Mouse (Mus musculus): ENCODE results near the gene Tgfb1i1. TPM values are rescaled to one million over a fixed set of nuclear protein-coding genes. Genes with fewer than 3 reads are reported as not detected.
A peak's percentile ranks its signal among the peaks of the same experiment; 100 is the strongest.

Tgfb1i1 gene
- polyA plus RNA-seq, 1 experiment from 2014 or later: 11.9 TPM

DNA sequence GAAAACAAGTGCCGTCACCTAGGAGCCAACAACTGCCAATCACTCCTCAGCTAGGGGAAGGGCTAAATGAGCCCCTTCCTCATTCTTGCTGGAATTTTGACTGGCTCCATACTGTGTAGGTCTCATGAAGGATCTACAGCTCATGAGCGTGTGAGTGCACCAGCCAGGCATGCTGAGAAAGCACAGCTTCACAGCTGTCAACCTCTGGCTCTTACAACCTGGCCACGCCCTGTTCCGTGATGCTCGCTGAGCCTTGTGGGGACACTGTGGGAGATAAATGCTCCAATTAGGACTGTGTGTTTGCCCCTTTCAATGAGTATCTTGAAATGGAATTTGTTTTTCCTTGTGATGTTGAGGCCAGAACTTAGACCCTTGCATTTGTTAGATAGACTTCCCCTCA, 3.4 kb downstream of the Tgfb1i1 start:
- ATAC-seq (ENCODE audit: low read depth): no peak
- Histone ChIP-seq H3K4me3 (ENCODE audit: low read depth, low read length) (no peak overlapping the region), H3K4me2 (ENCODE audit: low read depth, low read length) (no peak overlapping the region), H3K27me3 (ENCODE audit: control insufficient read depth, insufficient read depth, low read depth, low read length) (peaks cover 21% of the 10 kb centered on the region), H3K4me1 (ENCODE audit: control insufficient read depth, low read depth, low read length) (peaks cover 21% of the 10 kb centered on the region), H3K27ac (ENCODE audit: low read length) (no peak overlapping the region), H3K9me3 (replicated peaks; ENCODE audit: control insufficient read depth, low read length) (no peaks in the 10 kb centered on the region), H3K9ac (ENCODE audit: low read depth, low read length) (no peak overlapping the region), H3K36me3 (ENCODE audit: control insufficient read depth, insufficient read depth) (no peaks in the 10 kb centered on the region)
- WGBS (ENCODE audit: insufficient replicate concordance): 65% methylated on average over 5 of the region's 5 CpGs

- 50% methylated on average over 12 of the region's 12 CpGs for WGBS (ENCODE audit: insufficient replicate concordance)
- Histone ChIP-seq H3K9ac (ENCODE audit: low read depth, low read length) (no peak overlapping the region), H3K4me2 (ENCODE audit: low read depth, low read length) (no peak overlapping the region), H3K27ac (ENCODE audit: low read length) (no peak overlapping the region), H3K9me3 (replicated peaks; ENCODE audit: control insufficient read depth, low read length) (no peaks in the 10 kb centered on the region), H3K36me3 (ENCODE audit: control insufficient read depth, insufficient read depth) (no peaks in the 10 kb centered on the region), H3K4me3 (ENCODE audit: low read depth, low read length) (no peak overlapping the region), H3K27me3 (ENCODE audit: control insufficient read depth, insufficient read depth, low read depth, low read length) (peaks cover 21% of the 10 kb centered on the region), H3K4me1 (ENCODE audit: control insufficient read depth, low read depth, low read length) (peaks cover 14% of the 10 kb centered on the region)
- no peak for ATAC-seq (ENCODE audit: low read depth)
These were observed 5.3 kb downstream of the Tgfb1i1 start for GRCm38 (mm10) chr7:128251946-128252345.

DNA sequence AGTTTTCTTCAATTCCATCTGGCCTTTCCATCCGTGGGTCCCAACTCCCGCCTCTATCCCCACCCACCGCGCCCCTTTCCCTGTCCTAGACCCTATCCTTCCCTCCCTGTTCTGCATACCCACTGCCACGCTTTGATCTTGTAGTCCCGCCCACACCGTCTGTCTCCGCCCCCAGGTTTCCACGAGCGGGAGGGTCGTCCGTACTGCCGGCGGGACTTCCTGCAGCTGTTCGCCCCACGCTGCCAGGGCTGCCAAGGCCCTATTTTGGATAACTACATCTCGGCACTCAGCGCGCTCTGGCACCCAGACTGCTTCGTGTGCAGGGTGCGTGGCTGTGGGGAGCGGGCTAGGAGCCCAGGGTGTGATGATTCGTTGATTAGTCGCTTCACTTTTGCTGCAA, 6.0 kb downstream of the Tgfb1i1 start:
- H3K4me1 ChIP-seq (ENCODE audit: control insufficient read depth, low read depth, low read length): peaks cover 8% of the 10 kb centered on the region
- no peak for ATAC-seq (ENCODE audit: low read depth)
- WGBS (ENCODE audit: insufficient replicate concordance): 26% methylated on average over 24 of the region's 24 CpGs

GRCm38 (mm10) chr7:128254978-128255377, 8.4 kb downstream of the Tgfb1i1 start:
- H3K4me3 ChIP-seq (ENCODE audit: low read depth, low read length): no peak overlapping the region
- no peak overlapping the region for H3K9ac ChIP-seq (ENCODE audit: low read depth, low read length)
- 52% methylated on average over 2 of the region's 2 CpGs for WGBS (ENCODE audit: insufficient replicate concordance)
- ATAC-seq (ENCODE audit: low read depth): no peak
- no peaks in the 10 kb centered on the region for H3K36me3 ChIP-seq (ENCODE audit: control insufficient read depth, insufficient read depth)
- H3K9me3 ChIP-seq (replicated peaks; ENCODE audit: control insufficient read depth, low read length): no peaks in the 10 kb centered on the region
- H3K4me1 ChIP-seq (ENCODE audit: control insufficient read depth, low read depth, low read length): peaks cover 4% of the 10 kb centered on the region
- no peak overlapping the region for H3K4me2 ChIP-seq (ENCODE audit: low read depth, low read length)
- H3K27me3 ChIP-seq (ENCODE audit: control insufficient read depth, insufficient read depth, low read depth, low read length): peaks cover 25% of the 10 kb centered on the region
- H3K27ac ChIP-seq (ENCODE audit: low read length): no peak overlapping the region

More for the DNA sequence above, 6.0 kb downstream of the Tgfb1i1 start:
- Histone ChIP-seq H3K27me3 (ENCODE audit: control insufficient read depth, insufficient read depth, low read depth, low read length) (peaks cover 17% of the 10 kb centered on the region), H3K27ac (ENCODE audit: low read length) (no peak overlapping the region), H3K36me3 (ENCODE audit: control insufficient read depth, insufficient read depth) (no peaks in the 10 kb centered on the region), H3K4me2 (ENCODE audit: low read depth, low read length) (0 out of 2 replicates have a peak overlapping the region, but pooled peaks have one; percentile 17), H3K9ac (ENCODE audit: low read depth, low read length) (no peak overlapping the region), H3K9me3 (replicated peaks; ENCODE audit: control insufficient read depth, low read length) (no peaks in the 10 kb centered on the region), H3K4me3 (ENCODE audit: low read depth, low read length) (no peak overlapping the region)

GRCm38 (mm10) chr7:128255757-128256156, 9.1 kb downstream of the Tgfb1i1 start:
- no peak overlapping the region for H3K27ac ChIP-seq (ENCODE audit: low read length)
- H3K4me3 ChIP-seq (ENCODE audit: low read depth, low read length): no peak overlapping the region
- no peaks in the 10 kb centered on the region for H3K9me3 ChIP-seq (replicated peaks; ENCODE audit: control insufficient read depth, low read length)
- WGBS (ENCODE audit: insufficient replicate concordance): 72% methylated on average over 5 of the region's 5 CpGs
- ATAC-seq (ENCODE audit: low read depth): no peak
- H3K4me2 ChIP-seq (ENCODE audit: low read depth, low read length): no peak overlapping the region
- H3K9ac ChIP-seq (ENCODE audit: low read depth, low read length): no peak overlapping the region
- no peaks in the 10 kb centered on the region; the same call in 1 of the 2 replicates for H3K4me1 ChIP-seq (ENCODE audit: control insufficient read depth, low read depth, low read length)
- H3K27me3 ChIP-seq (ENCODE audit: control insufficient read depth, insufficient read depth, low read depth, low read length): peaks cover 25% of the 10 kb centered on the region
- no peaks in the 10 kb centered on the region for H3K36me3 ChIP-seq (ENCODE audit: control insufficient read depth, insufficient read depth)

DNA sequence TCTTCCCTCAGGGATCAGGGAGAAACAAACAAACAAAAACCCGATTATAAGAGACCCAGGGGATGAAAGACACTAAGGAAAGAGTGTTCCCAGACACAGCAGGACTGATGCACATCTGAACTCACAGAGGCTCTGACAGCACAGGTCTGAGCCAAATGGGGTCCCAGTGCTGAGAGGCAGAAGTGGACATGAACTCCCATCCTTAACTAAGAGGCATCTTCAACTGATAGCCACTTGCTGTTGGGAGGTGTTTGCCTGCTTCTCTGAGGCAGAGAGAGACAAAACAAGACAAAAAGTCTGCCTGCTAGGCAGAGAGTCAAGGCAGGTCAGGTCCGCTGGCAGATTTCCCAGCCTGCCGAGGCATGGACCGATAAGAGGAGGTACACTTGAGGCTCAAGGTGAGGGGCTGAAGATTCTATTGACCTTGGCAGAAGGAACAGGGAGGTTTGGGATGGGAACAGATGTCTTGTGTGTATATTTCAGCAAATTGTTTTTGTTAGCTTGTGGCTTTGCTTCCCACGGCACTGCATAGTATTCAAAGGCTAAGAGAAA, 10.2 kb downstream of the Tgfb1i1 start:
- H3K27ac ChIP-seq (ENCODE audit: low read length): no peak overlapping the region
- no peak overlapping the region for H3K4me3 ChIP-seq (ENCODE audit: low read depth, low read length)
- no peak overlapping the region for H3K4me2 ChIP-seq (ENCODE audit: low read depth, low read length)
- no peak for ATAC-seq (ENCODE audit: low read depth)
- H3K27me3 ChIP-seq (ENCODE audit: control insufficient read depth, insufficient read depth, low read depth, low read length): peaks cover 21% of the 10 kb centered on the region
- H3K9ac ChIP-seq (ENCODE audit: low read depth, low read length): no peak overlapping the region
- H3K9me3 ChIP-seq (replicated peaks; ENCODE audit: control insufficient read depth, low read length): no peaks in the 10 kb centered on the region
- WGBS (ENCODE audit: insufficient replicate concordance): 52% methylated on average over 5 of the region's 5 CpGs
- no peaks in the 10 kb centered on the region for H3K36me3 ChIP-seq (ENCODE audit: control insufficient read depth, insufficient read depth)
- H3K4me1 ChIP-seq (ENCODE audit: control insufficient read depth, low read depth, low read length): no peaks in the 10 kb centered on the region; the same call in 1 of the 2 replicates

DNA sequence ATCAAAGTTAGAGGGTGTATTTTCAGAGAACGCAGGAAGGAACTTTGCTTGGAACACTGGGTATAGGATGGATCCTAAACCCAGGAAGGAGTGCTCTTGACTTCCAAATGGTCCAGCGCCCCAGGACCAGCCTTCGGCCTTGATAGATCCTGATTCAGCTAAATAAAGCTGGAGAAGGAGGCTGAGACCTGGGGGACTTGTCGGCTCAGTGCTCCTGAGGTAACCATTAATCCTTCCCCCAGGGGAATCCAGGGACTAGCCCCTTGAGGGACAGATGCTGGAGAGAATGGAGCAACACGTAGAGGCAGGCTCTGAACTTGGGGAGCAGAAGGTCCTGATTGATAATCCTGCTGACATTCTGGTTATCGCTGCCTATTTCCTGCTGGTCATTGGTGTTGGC, 18.8 kb downstream of the Tgfb1i1 start, which contains the start of gene Slc5a2:
Gene Slc5a2 (plus strand): TSS at position 247 of the 400 bp plus-strand sequence.
- Histone ChIP-seq H3K27ac (ENCODE audit: low read length) (no peak within 1 kb of the TSS), H3K9me3 (replicated peaks; ENCODE audit: control insufficient read depth, low read length) (no peaks in the 10 kb centered on the region), H3K9ac (ENCODE audit: low read depth, low read length) (no peak within 1 kb of the TSS), H3K4me3 (ENCODE audit: low read depth, low read length) (no peak within 1 kb of the TSS), H3K36me3 (ENCODE audit: control insufficient read depth, insufficient read depth) (no peaks in the 10 kb centered on the region), H3K4me1 (ENCODE audit: control insufficient read depth, low read depth, low read length) (peaks cover 7% of the 10 kb centered on the region), H3K27me3 (ENCODE audit: control insufficient read depth, insufficient read depth, low read depth, low read length) (peaks cover 8% of the 10 kb centered on the region; the same call in 1 of the 2 replicates), H3K4me2 (ENCODE audit: low read depth, low read length) (no peak within 1 kb of the TSS)
- WGBS (ENCODE audit: insufficient replicate concordance): 66% methylated on average over 6 of the region's 6 CpGs
- ATAC-seq (ENCODE audit: low read depth): no peak

- Histone ChIP-seq H3K4me3 (ENCODE audit: low read depth, low read length) (no peak overlapping the region), H3K27ac (ENCODE audit: low read length) (no peak overlapping the region), H3K4me1 (ENCODE audit: control insufficient read depth, low read depth, low read length) (peaks cover 13% of the 10 kb centered on the region), H3K9me3 (replicated peaks; ENCODE audit: control insufficient read depth, low read length) (no peaks in the 10 kb centered on the region), H3K9ac (ENCODE audit: low read depth, low read length) (no peak overlapping the region), H3K27me3 (ENCODE audit: control insufficient read depth, insufficient read depth, low read depth, low read length) (peaks cover 8% of the 10 kb centered on the region; the same call in 1 of the 2 replicates), H3K36me3 (ENCODE audit: control insufficient read depth, insufficient read depth) (peaks cover under 1% of the 10 kb centered on the region), H3K4me2 (ENCODE audit: low read depth, low read length) (no peak overlapping the region)
- 67% methylated on average over 5 of the region's 5 CpGs for WGBS (ENCODE audit: insufficient replicate concordance)
- no peak for ATAC-seq (ENCODE audit: low read depth)
These were observed 19.4 kb downstream of the Tgfb1i1 start for GRCm38 (mm10) chr7:128266056-128266455.

- no peak overlapping the region for H3K4me2 ChIP-seq (ENCODE audit: low read depth, low read length)
- no peak overlapping the region for H3K9ac ChIP-seq (ENCODE audit: low read depth, low read length)
- peaks cover 14% of the 10 kb centered on the region for H3K36me3 ChIP-seq (ENCODE audit: control insufficient read depth, insufficient read depth)
- H3K27ac ChIP-seq (ENCODE audit: low read length): no peak overlapping the region
- peaks cover 8% of the 10 kb centered on the region; the same call in 1 of the 2 replicates for H3K27me3 ChIP-seq (ENCODE audit: control insufficient read depth, insufficient read depth, low read depth, low read length)
- H3K9me3 ChIP-seq (replicated peaks; ENCODE audit: control insufficient read depth, low read length): no peaks in the 10 kb centered on the region
- peaks cover 20% of the 10 kb centered on the region for H3K4me1 ChIP-seq (ENCODE audit: control insufficient read depth, low read depth, low read length)
- no peak overlapping the region for H3K4me3 ChIP-seq (ENCODE audit: low read depth, low read length)
- no peak for ATAC-seq (ENCODE audit: low read depth)
- WGBS (ENCODE audit: insufficient replicate concordance): 56% methylated on average over 13 of the region's 13 CpGs
These were observed 20.8 kb downstream of the Tgfb1i1 start for GRCm38 (mm10) chr7:128267391-128267790.

Data from liver, embryonic 16.5 days (tissue).